8 mouse cellular contexts compared by ENCODE assay signal in the genomic region with DNA sequence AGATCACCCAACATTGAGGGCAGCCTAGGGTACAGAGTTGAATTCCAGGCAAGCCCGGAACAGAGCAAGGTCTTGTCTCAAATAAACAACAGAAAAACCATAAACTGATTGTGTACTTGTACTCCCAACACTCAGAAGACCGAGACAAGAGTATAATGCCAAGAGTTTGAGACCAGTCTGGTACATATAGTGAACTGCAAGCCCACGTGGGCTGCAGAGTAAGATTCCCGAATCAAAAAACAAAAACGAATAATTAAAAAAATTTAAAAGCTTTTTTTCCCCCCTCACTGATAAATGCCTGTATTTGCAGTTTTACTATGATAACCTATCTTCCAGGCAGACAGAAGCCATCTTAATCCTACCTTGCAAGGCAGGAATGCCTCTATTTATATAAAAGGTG. TPM values are rescaled to one million over a fixed set of nuclear protein-coding genes. Genes with fewer than 3 reads are reported as not detected.
DNase-seq lines count a peak whose midpoint lies in the region; ATAC-seq lines count a peak whose summit lies in the region.

No protein-coding gene starts in this region.

- peaks cover 8% of the 10 kb centered on the region for H3K4me1 ChIP-seq in kidney, embryonic 16.5 days (ENCODE audit: insufficient read depth, low read length)
- peaks cover 9% of the 10 kb centered on the region for H3K4me1 ChIP-seq in hindbrain, embryonic 13.5 days (replicated peaks)
- H3K4me1 ChIP-seq in midbrain, embryonic 13.5 days (replicated peaks): peaks cover 10% of the 10 kb centered on the region

- H3K27ac ChIP-seq in kidney, embryonic 16.5 days (ENCODE audit: low read length): peak overlapping the region; percentile 78
- H3K27ac ChIP-seq in hindbrain, embryonic 13.5 days: no peak overlapping the region
- no peak overlapping the region for H3K27ac ChIP-seq in midbrain, embryonic 13.5 days

- H3K36me3 ChIP-seq in kidney, embryonic 16.5 days (ENCODE audit: insufficient read depth, low read length): 0 out of 2 replicates have a peak, but pooled peaks cover 9% of the 10 kb centered on the region
- H3K36me3 ChIP-seq in hindbrain, embryonic 13.5 days: peaks cover 4% of the 10 kb centered on the region; the same call in 1 of the 2 replicates
- peaks cover 4% of the 10 kb centered on the region; the same call in 1 of the 2 replicates for H3K36me3 ChIP-seq in midbrain, embryonic 13.5 days

- intact Hi-C loops in left cerebral cortex, postnatal 25 days (cut with DNase I): no loop called here

- H3K9ac ChIP-seq in kidney, embryonic 16.5 days (replicated peaks; ENCODE audit: low read length): peak overlapping the region; percentile 74
- H3K9ac ChIP-seq in hindbrain, embryonic 13.5 days: peak overlapping the region; percentile 63
- H3K9ac ChIP-seq in midbrain, embryonic 13.5 days (replicated peaks): peak overlapping the region; percentile 60

- peak overlapping the region; percentile 77 for H3K4me2 ChIP-seq in kidney, embryonic 16.5 days (replicated peaks; ENCODE audit: low read depth, low read length)
- peak overlapping the region; percentile 63 for H3K4me2 ChIP-seq in hindbrain, embryonic 13.5 days
- peak overlapping the region; percentile 68 for H3K4me2 ChIP-seq in midbrain, embryonic 13.5 days (replicated peaks)

- no peaks in the 10 kb centered on the region for H3K27me3 ChIP-seq in kidney, embryonic 16.5 days (ENCODE audit: insufficient read depth, low read length)
- H3K27me3 ChIP-seq in hindbrain, embryonic 13.5 days: no peaks in the 10 kb centered on the region
- no peaks in the 10 kb centered on the region for H3K27me3 ChIP-seq in midbrain, embryonic 13.5 days

- H3K4me3 ChIP-seq in kidney, embryonic 16.5 days (ENCODE audit: low read length): peak overlapping the region; percentile 72
- H3K4me3 ChIP-seq in hindbrain, embryonic 13.5 days: peak overlapping the region; percentile 51
- peak overlapping the region; percentile 47 for H3K4me3 ChIP-seq in midbrain, embryonic 13.5 days (replicated peaks)

- DNase-seq in kidney, postnatal 25 days: no peak
- peak; percentile 13 for DNase-seq in c-Kit-positive CD71-positive TER-119-negative erythroid progenitor cells, embryonic 14.5 days (ENCODE audit: low read depth)
- DNase-seq in left cerebral cortex, postnatal 25 days (ENCODE audit: low spot score in 2 of 2): no peak
- DNase-seq in MN1 (ENCODE audit: low spot score): no peak
- DNase-seq in spleen, adult 12 weeks (ENCODE audit: low spot score): no peak

- ATAC-seq in kidney, embryonic 16.5 days (ENCODE audit: low FRiP score, low TSS enrichment): no peak
- ATAC-seq in hindbrain, embryonic 13.5 days (ENCODE audit: low FRiP score): no peak
- no peak for ATAC-seq in midbrain, embryonic 13.5 days

- H3K9me3 ChIP-seq in kidney, embryonic 16.5 days (ENCODE audit: low read length): no peaks in the 10 kb centered on the region
- H3K9me3 ChIP-seq in hindbrain, embryonic 13.5 days: no peaks in the 10 kb centered on the region
- no peaks in the 10 kb centered on the region for H3K9me3 ChIP-seq in midbrain, embryonic 13.5 days

- 33% methylated on average over 5 of the region's 5 CpGs for WGBS in kidney, embryonic 16.5 days
- 41% methylated on average over 5 of the region's 5 CpGs for WGBS in hindbrain, embryonic 13.5 days
- 40% methylated on average over 5 of the region's 5 CpGs for WGBS in midbrain, embryonic 13.5 days

RNA-seq across cellular contexts. Expression of a gene that starts 7.4 kb away (rescaled TPM):
- polyA plus RNA-seq in kidney, embryonic 16.5 days (2015; fragmentation: Nextera tagmentation; extraction: Ambion mirVana): 44.8 and 54.4 TPM in 2 replicates
- 45.6 and 47.3 TPM in 2 replicates for polyA plus RNA-seq in hindbrain, embryonic 13.5 days (2015; fragmentation: Nextera tagmentation; extraction: Ambion mirVana)
- polyA plus RNA-seq in midbrain, embryonic 13.5 days (2015; fragmentation: Nextera tagmentation; extraction: Ambion mirVana): 54.0 and 58.4 TPM in 2 replicates
- total RNA-seq in left cerebral cortex, postnatal 25 days (2021): 10 to 100 TPM; 40.3 to 42.1 TPM

RNA-seq across cellular contexts. Expression of a gene that starts 7.7 kb away (rescaled TPM):
- polyA plus RNA-seq in kidney, embryonic 16.5 days (2015; fragmentation: Nextera tagmentation; extraction: Ambion mirVana): 25.5 and 25.8 TPM in 2 replicates
- 13.2 and 14.2 TPM in 2 replicates for polyA plus RNA-seq in hindbrain, embryonic 13.5 days (2015; fragmentation: Nextera tagmentation; extraction: Ambion mirVana)
- 16.0 and 16.9 TPM in 2 replicates for polyA plus RNA-seq in midbrain, embryonic 13.5 days (2015; fragmentation: Nextera tagmentation; extraction: Ambion mirVana)
- 1 to 10 TPM; 4.1 to 4.7 TPM for total RNA-seq in left cerebral cortex, postnatal 25 days (2021)
